Mouse (Mus musculus) heart, postnatal 0 days (tissue): ENCODE measurements around the gene Celf2. TPM values are rescaled to one million over a fixed set of nuclear protein-coding genes. Genes with fewer than 3 reads are reported as not detected.

ENCODE experiments used
- ATAC-seq: fragments of 200-750 bp; cut with Nextera tagmentation; 2 replicates; pipeline ENCODE4 v1.8.0; 2017; ENCODE audit warnings: low read depth, moderate number of reproducible peaks, moderate library complexity; ENCODE audit not compliant: insufficient read depth
- DNase-seq: peaks from one replicate; pipeline ENCODE4 v3.0.0-alpha.2; 2016; ENCODE audit warnings: low spot score
- H3K27ac ChIP-seq: fragments of 300-500 bp; sonication (generic); 2 replicates; pipeline ENCODE4 v1.5.1; 2014; ENCODE audit warnings: low read depth, mild to moderate bottlenecking
- H3K27me3 ChIP-seq: fragments of 300-500 bp; sonication (generic); 2 replicates; pipeline ENCODE4 v1.6.1; 2014; ENCODE audit warnings: low read length, mixed read lengths; ENCODE audit not compliant: control insufficient read depth, insufficient read depth
- H3K36me3 ChIP-seq: fragments of 300-500 bp; sonication (generic); replicated peaks from 2 replicates; pipeline ENCODE4 v1.6.1; 2014; ENCODE audit warnings: low read length, mixed read lengths; ENCODE audit not compliant: control insufficient read depth, insufficient read depth
- H3K4me1 ChIP-seq: fragments of 300-500 bp; sonication (generic); 2 replicates; pipeline ENCODE4 v1.6.1; 2014; ENCODE audit warnings: antibody characterized with exemption; ENCODE audit not compliant: control insufficient read depth, insufficient read depth
- H3K4me2 ChIP-seq: fragments of 300-500 bp; sonication (generic); 2 replicates; pipeline ENCODE4 v1.6.1; 2014; ENCODE audit warnings: low read depth, mild to moderate bottlenecking, low read length, moderate library complexity
- H3K4me3 ChIP-seq: fragments of 300-500 bp; sonication (generic); 2 replicates; pipeline ENCODE4 v1.5.1; 2014; ENCODE audit warnings: low read depth, low read length
- H3K9ac ChIP-seq: fragments of 300-500 bp; sonication (generic); replicated peaks from 2 replicates; pipeline ENCODE4 v1.6.1; 2014; ENCODE audit warnings: low read depth, low read length, mixed read lengths
- H3K9me3 ChIP-seq: fragments of 300-500 bp; sonication (generic); replicated peaks from 2 replicates; pipeline ENCODE4 v1.6.1; 2016; ENCODE audit warnings: low read length; ENCODE audit not compliant: control insufficient read depth
- CTCF ChIP-seq: IDR thresholded peaks from 2 replicates; pipeline ENCODE4 v1.5.1; 2016; ENCODE audit warnings: antibody characterized with exemption, control low read depth, low read depth
- EP300 ChIP-seq: IDR thresholded peaks from 2 replicates; pipeline ENCODE4 v1.6.1; 2016; ENCODE audit warnings: antibody characterized with exemption, low read depth
- WGBS: fragments of 180-500 bp; shearing (Covaris S2); extraction: QIAGEN DNeasy Blood & Tissue Kit; methylation state at CpG from one replicate; pipeline ENCODE4 v1.1.7; 2014; 5-methylcytosine and 5-hydroxymethylcytosine counted together
- polyA plus RNA-seq: library from polyadenylated mRNA; unstranded; fragments of >200 nt; fragmentation: Nextera tagmentation; extraction: Ambion mirVana; gene quantifications from 2 replicates; pipeline ENCODE4 v1.2.1, GENCODE M21; 2015
- total RNA-seq: library from RNA; depleted of rRNA; stranded (reverse); fragments of >200 nt; gene quantifications from 2 replicates; pipeline ENCODE4 v1.2.3, GENCODE M21; 2014; ENCODE audit warnings: low replicate concordance

Gene Celf2
- total and polyA plus RNA-seq, 2 experiments from 2014 or later: 47.6 to 64.9 TPM

DNA sequence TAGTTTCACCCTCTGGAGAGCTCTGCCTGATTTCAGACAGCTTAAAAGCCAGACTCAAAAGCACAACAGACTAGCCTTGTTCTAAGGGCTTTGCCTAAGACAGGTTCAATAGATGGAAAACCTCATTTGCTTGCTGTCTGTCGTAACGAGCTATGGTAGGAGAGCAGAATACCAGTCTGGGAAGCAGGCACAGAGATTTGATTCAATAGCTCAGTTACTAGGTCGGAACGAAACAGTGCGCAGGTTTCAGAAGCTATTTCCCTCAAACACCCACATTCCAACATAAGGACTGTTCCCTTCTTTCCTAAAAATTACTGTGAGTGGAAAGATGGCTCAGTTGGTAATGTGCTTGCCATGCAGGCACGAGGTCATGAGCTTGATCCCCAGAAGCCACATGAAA lies 441.1 kb downstream of the Celf2 start:
- H3K9me3 ChIP-seq: no peaks in the 10 kb centered on the region
- ATAC-seq (no peak), DNase-seq (no peak)
- H3K27me3 ChIP-seq: no peaks in the 10 kb centered on the region
- 80% methylated on average over 6 of the region's 6 CpGs for WGBS
- H3K4me1 ChIP-seq: peaks cover 31% of the 10 kb centered on the region
- no peak overlapping the region for H3K4me3 ChIP-seq
- TF ChIP-seq EP300 (no peak), CTCF (no peak)
- H3K4me2 ChIP-seq: no peak overlapping the region
- peak overlapping the region; percentile 4; the same call in 1 of the 2 replicates for H3K27ac ChIP-seq
- no peak overlapping the region for H3K9ac ChIP-seq
- no peaks in the 10 kb centered on the region for H3K36me3 ChIP-seq

DNA sequence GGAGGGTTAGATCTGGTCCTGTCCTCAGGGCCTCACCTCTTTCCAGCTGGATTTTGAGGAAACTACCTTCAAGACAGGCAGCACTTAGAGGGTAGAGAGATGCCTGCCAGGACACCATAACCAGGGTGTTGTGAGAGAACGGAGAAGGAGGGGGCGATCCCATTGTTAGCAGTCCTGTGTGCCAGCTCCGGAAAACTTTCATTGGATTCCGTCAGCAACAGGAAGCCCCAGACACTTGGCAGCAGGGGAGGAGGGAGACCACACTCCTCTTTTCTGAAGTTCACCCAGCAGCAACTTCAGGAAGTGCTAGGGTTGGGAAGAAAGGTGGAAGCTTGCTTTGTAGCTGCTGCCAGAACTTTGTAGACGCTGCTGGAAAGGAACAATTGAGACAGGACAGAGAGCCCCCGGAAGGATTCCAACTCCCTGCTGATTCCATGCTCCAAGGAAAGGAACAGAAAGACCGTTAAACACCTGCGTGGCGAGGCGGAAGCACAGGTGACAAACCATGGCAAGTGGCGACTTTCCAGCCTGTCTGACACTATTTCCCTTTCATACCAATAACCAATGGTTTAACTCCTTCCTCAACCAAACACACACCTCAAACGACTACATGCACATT lies 445.7 kb downstream of the Celf2 start:
- WGBS: 32% methylated on average over 12 of the region's 12 CpGs

DNA sequence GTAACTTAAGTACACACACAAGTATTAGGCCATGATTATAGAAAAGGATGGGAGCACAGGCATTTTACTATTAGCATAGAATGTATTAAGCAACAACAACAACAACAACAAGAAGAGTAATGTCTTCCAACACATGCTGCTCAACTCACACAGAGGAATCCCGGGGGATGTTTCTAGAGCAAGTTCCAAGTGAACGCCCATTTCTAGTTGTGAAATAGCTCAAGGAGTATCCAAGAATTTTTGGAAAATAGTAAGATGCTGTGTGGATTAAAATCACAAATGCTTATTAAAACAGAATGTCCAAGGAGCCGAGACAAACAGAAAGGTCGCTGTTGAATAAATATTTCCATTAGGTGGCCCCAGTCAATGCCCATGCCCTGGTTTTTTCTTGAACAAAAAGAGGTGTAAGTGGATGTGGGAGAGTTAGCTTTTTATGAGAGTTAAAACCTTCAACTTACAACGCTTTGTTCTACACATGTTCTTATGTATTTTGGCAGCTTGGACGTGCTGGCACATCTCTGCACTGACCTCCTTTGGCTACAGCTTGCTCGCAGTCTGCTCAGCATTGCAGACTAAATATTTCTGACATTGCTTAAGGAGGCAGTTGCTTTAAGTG lies 448.8 kb downstream of the Celf2 start:
- H3K4me3 ChIP-seq: no peak overlapping the region
- ATAC-seq (no peak), DNase-seq (no peak)
- no peak overlapping the region for H3K9ac ChIP-seq
- H3K27ac ChIP-seq: no peak overlapping the region
- 55% methylated on average over 7 of the region's 7 CpGs for WGBS
- H3K4me1 ChIP-seq: peaks cover 39% of the 10 kb centered on the region
- H3K9me3 ChIP-seq: no peaks in the 10 kb centered on the region
- H3K27me3 ChIP-seq: no peaks in the 10 kb centered on the region
- H3K4me2 ChIP-seq: no peak overlapping the region
- no peak for TF ChIP-seq CTCF
- TF ChIP-seq EP300: no peak
- H3K36me3 ChIP-seq: no peaks in the 10 kb centered on the region

More for the DNA sequence above, 445.7 kb downstream of the Celf2 start:
- TF ChIP-seq EP300 (no peak), CTCF (no peak)
- Histone ChIP-seq H3K9me3 (no peaks in the 10 kb centered on the region), H3K36me3 (no peaks in the 10 kb centered on the region), H3K4me1 (peaks cover 45% of the 10 kb centered on the region), H3K4me2 (peak overlapping the region; percentile 19), H3K9ac (no peak overlapping the region), H3K27me3 (no peaks in the 10 kb centered on the region), H3K4me3 (no peak overlapping the region), H3K27ac (peak overlapping the region; percentile 47)
- ATAC-seq (no peak), DNase-seq (no peak)

DNA sequence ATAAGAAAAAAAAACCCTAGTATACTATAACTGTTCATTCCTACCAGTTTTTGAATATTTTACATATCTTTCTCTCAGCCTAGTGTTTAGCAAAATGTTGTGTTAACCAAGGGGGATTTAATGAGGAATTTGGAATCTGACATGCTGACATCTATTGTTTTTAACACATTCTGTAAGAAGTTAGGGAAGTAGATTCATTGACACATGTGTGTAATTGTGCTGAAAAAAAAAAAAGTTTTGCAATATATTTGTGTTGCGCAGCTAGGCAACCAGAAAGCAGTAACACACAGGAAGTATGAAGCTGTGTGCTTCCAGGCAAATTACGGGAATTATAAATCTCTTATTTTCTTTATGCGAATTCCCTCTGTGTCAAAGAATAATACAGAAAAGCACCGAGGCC lies 453.0 kb downstream of the Celf2 start:
- Histone ChIP-seq H3K36me3 (no peaks in the 10 kb centered on the region), H3K4me1 (peaks cover 11% of the 10 kb centered on the region), H3K4me3 (no peak overlapping the region), H3K9me3 (no peaks in the 10 kb centered on the region), H3K27ac (no peak overlapping the region), H3K9ac (no peak overlapping the region), H3K4me2 (no peak overlapping the region), H3K27me3 (no peaks in the 10 kb centered on the region)
- WGBS: 69% methylated on average over 4 of the region's 4 CpGs
- TF ChIP-seq CTCF (no peak), EP300 (no peak)
- DNase-seq (no peak), ATAC-seq (no peak; the same call in 1 of the 2 replicates)

DNA sequence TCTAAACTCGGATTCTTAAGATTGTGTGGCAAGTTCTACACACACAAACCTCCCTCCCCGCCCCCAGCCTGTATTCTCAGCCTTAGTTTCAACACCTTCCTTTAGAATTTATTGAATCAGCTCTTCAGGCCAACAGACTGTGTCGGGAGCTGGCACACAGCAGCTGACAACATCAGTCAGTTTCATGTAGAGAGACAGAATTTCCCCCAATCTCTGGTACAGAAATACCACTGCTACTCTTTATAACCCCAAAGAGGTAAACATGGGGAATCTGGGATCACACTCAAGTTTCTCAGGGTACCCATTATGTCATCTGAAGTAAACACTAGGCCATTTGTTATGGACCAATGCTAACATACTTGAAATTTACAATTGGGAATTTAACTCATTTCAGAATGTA lies 453.4 kb downstream of the Celf2 start:
- peak overlapping the region; percentile 4; the same call in 1 of the 2 replicates for H3K27ac ChIP-seq
- no peak overlapping the region for H3K4me3 ChIP-seq
- WGBS: 37% methylated on average over 3 of the region's 3 CpGs
- TF ChIP-seq CTCF: no peak
- no peak for TF ChIP-seq EP300
- no peak for DNase-seq
- H3K36me3 ChIP-seq: no peaks in the 10 kb centered on the region
- peaks cover 8% of the 10 kb centered on the region for H3K4me1 ChIP-seq
- no peak overlapping the region for H3K4me2 ChIP-seq
- H3K9me3 ChIP-seq: no peaks in the 10 kb centered on the region
- no peak overlapping the region for H3K9ac ChIP-seq
- no peaks in the 10 kb centered on the region for H3K27me3 ChIP-seq
- no peak for ATAC-seq

DNA sequence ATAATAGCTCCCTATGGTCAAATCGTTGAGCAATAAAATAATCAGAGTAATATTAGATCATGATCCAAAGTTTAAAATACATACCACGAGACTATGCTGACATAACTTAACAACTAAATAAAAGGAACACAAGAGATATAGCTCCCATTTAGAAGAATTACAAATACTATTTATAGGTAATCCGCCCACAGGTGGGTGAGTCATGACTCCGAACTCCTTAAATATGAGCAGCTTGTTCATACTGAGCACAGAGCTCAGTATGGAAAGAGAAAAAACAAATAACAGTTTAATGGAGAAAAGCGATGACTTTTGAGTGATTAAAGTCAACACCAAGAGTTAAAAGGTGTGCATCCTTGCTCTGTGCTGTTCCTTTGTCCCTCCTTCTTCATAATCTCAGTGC lies 458.3 kb downstream of the Celf2 start:
- no peak overlapping the region for H3K9ac ChIP-seq
- DNase-seq (no peak), ATAC-seq (no peak)
- peaks cover 7% of the 10 kb centered on the region; the same call in 1 of the 2 replicates for H3K9me3 ChIP-seq
- WGBS: 83% methylated on average over 5 of the region's 5 CpGs
- peaks cover 3% of the 10 kb centered on the region for H3K4me1 ChIP-seq
- no peak overlapping the region for H3K27ac ChIP-seq
- H3K4me3 ChIP-seq: no peak overlapping the region
- H3K27me3 ChIP-seq: no peaks in the 10 kb centered on the region
- TF ChIP-seq CTCF (no peak), EP300 (no peak)
- no peak overlapping the region for H3K4me2 ChIP-seq
- H3K36me3 ChIP-seq: 0 out of 2 replicates have a peak, but pooled peaks cover 3% of the 10 kb centered on the region
